Mouse (Mus musculus) limb, embryonic 11.5 days (tissue): ENCODE results near the gene Myh6. TPM values are rescaled to one million over a fixed set of nuclear protein-coding genes. Genes with fewer than 3 reads are reported as not detected.

Experiments
- ATAC-seq: fragments of 200-750 bp; cut with Nextera tagmentation; 2 replicates; pipeline ENCODE4 v1.8.0; 2017; ENCODE audit warnings: low read depth; ENCODE audit not compliant: insufficient number of reproducible peaks, low FRiP score, low TSS enrichment
- DNase-seq: peaks from one replicate; pipeline ENCODE4 v3.0.0-alpha.2; 2015; ENCODE audit warnings: low spot score
- H3K27ac ChIP-seq: fragments of 300-500 bp; sonication (generic); replicated peaks from 2 replicates; pipeline ENCODE4 v1.5.1; 2014; ENCODE audit warnings: low read depth, mild to moderate bottlenecking, low read length
- H3K27me3 ChIP-seq: fragments of 300-500 bp; sonication (generic); 2 replicates; pipeline ENCODE4 v1.6.1; 2014; ENCODE audit warnings: mild to moderate bottlenecking, low read length, mixed read lengths; ENCODE audit not compliant: control insufficient read depth, insufficient read depth
- H3K36me3 ChIP-seq: fragments of 300-500 bp; sonication (generic); 2 replicates; pipeline ENCODE4 v1.6.1; 2014; ENCODE audit warnings: mild to moderate bottlenecking, low read length, moderate library complexity, mixed read lengths; ENCODE audit not compliant: control insufficient read depth, insufficient read depth
- H3K4me1 ChIP-seq: fragments of 300-500 bp; sonication (generic); 2 replicates; pipeline ENCODE4 v1.6.1; 2014; ENCODE audit warnings: low read length, mixed read lengths; ENCODE audit not compliant: control insufficient read depth, insufficient read depth
- H3K4me2 ChIP-seq: fragments of 300-500 bp; sonication (generic); 2 replicates; pipeline ENCODE4 v1.6.1; 2014; ENCODE audit warnings: low read depth, mild to moderate bottlenecking, moderate library complexity; ENCODE audit not compliant: severe bottlenecking
- H3K4me3 ChIP-seq: fragments of 300-500 bp; sonication (generic); 2 replicates; pipeline ENCODE4 v1.5.1; 2014; ENCODE audit warnings: low read depth, low read length
- H3K9ac ChIP-seq: fragments of 300-500 bp; sonication (generic); 2 replicates; pipeline ENCODE4 v1.6.1; 2014; ENCODE audit warnings: mild to moderate bottlenecking, low read length
- H3K9me3 ChIP-seq: fragments of 300-500 bp; sonication (generic); 2 replicates; pipeline ENCODE4 v1.6.1; 2016; ENCODE audit warnings: low read length; ENCODE audit not compliant: control insufficient read depth
- WGBS: fragments of 180-500 bp; shearing (Covaris S2); extraction: QIAGEN DNeasy Blood & Tissue Kit; methylation state at CpG from one replicate; pipeline ENCODE4 v1.1.7; 2014; 5-methylcytosine and 5-hydroxymethylcytosine counted together
- polyA plus RNA-seq: library from polyadenylated mRNA; unstranded; fragments of >200 nt; fragmentation: Nextera tagmentation; extraction: Ambion mirVana; gene quantifications from 2 replicates; pipeline ENCODE4 v1.2.1, GENCODE M21; 2014

Gene Myh6
- 0.77 and 1.7 TPM in 2 replicates for polyA plus RNA-seq

- ATAC-seq, result no peak
- no peaks in the 10 kb centered on the region for H3K36me3 ChIP-seq
- H3K9me3 ChIP-seq, result no peaks in the 10 kb centered on the region
- no peak within 1 kb of the TSS for H3K9ac ChIP-seq
- no peaks in the 10 kb centered on the region for H3K27me3 ChIP-seq
- H3K4me2 ChIP-seq, result no peak within 1 kb of the TSS
- DNase-seq, result no peak
- no peak within 1 kb of the TSS for H3K27ac ChIP-seq
- H3K4me3 ChIP-seq, result no peak within 1 kb of the TSS
- 63% methylated on average over 7 of the region's 7 CpGs for WGBS
- peaks cover 3% of the 10 kb centered on the region; the same call in 1 of the 2 replicates for H3K4me1 ChIP-seq
Observed at GRCm38 (mm10) chr14:54966320-54966977, at the start of gene Myh6. Myh6 (minus strand) TSS chr14:54966927.

- H3K36me3 ChIP-seq, result no peaks in the 10 kb centered on the region
- peak overlapping the region; percentile 36; the same call in 1 of the 2 replicates for H3K27ac ChIP-seq
- H3K27me3 ChIP-seq, result no peaks in the 10 kb centered on the region
- WGBS, result under 1% methylated on average over 17 of the region's 17 CpGs
- peak overlapping the region; percentile 72 for H3K9ac ChIP-seq
- H3K4me1 ChIP-seq, result no peaks in the 10 kb centered on the region
- ATAC-seq (no peak), DNase-seq (no peak)
- H3K9me3 ChIP-seq, result no peaks in the 10 kb centered on the region
- H3K4me3 ChIP-seq, result peak overlapping the region; percentile 80
- H3K4me2 ChIP-seq, result peak overlapping the region; percentile 81
Observed at GRCm38 (mm10) chr14:55015767-55016111, 49.0 kb upstream of the Myh6 start.

GRCm38 (mm10) chr14:55014991-55015766 is 48.5 kb upstream of the Myh6 start, which contains the start of gene Ngdn:
Ngdn (plus strand) TSS chr14:55015454.
- Histone ChIP-seq H3K9ac (peak within 1 kb of the TSS; percentile 81), H3K27ac (peak within 1 kb of the TSS; percentile 74), H3K4me1 (no peaks in the 10 kb centered on the region), H3K4me2 (peak within 1 kb of the TSS; percentile 81), H3K27me3 (no peaks in the 10 kb centered on the region), H3K9me3 (no peaks in the 10 kb centered on the region), H3K4me3 (peak within 1 kb of the TSS; percentile 80), H3K36me3 (no peaks in the 10 kb centered on the region)
- under 1% methylated on average over 36 of the region's 36 CpGs for WGBS
- peak; percentile 96 for ATAC-seq
- peak; percentile 99 for DNase-seq

GRCm38 (mm10) chr14:55014591-55014990 is 47.9 kb upstream of the Myh6 start:
- WGBS, result under 1% methylated on average over 27 of the region's 27 CpGs
- H3K27ac ChIP-seq, result peak overlapping the region; percentile 74
- no peaks in the 10 kb centered on the region for H3K9me3 ChIP-seq
- ATAC-seq (peak; percentile 45), DNase-seq (no peak)
- no peaks in the 10 kb centered on the region for H3K4me1 ChIP-seq
- H3K4me3 ChIP-seq, result peak overlapping the region; percentile 80
- no peaks in the 10 kb centered on the region for H3K36me3 ChIP-seq
- H3K27me3 ChIP-seq, result no peaks in the 10 kb centered on the region
- H3K4me2 ChIP-seq, result peak overlapping the region; percentile 64
- H3K9ac ChIP-seq, result peak overlapping the region; percentile 81

- WGBS, result 62% methylated on average over 4 of the region's 4 CpGs
- Histone ChIP-seq H3K9me3 (no peaks in the 10 kb centered on the region), H3K4me2 (no peak overlapping the region), H3K4me3 (no peak overlapping the region), H3K27me3 (no peaks in the 10 kb centered on the region), H3K9ac (no peak overlapping the region), H3K4me1 (no peaks in the 10 kb centered on the region), H3K27ac (no peak overlapping the region), H3K36me3 (no peaks in the 10 kb centered on the region)
- ATAC-seq, result no peak
- peak; percentile 50 for DNase-seq
Observed at GRCm38 (mm10) chr14:55011116-55011515, 44.4 kb upstream of the Myh6 start.

- H3K36me3 ChIP-seq, result no peaks in the 10 kb centered on the region
- H3K4me3 ChIP-seq, result no peak overlapping the region
- H3K27me3 ChIP-seq, result no peaks in the 10 kb centered on the region
- H3K4me1 ChIP-seq, result no peaks in the 10 kb centered on the region
- no peak overlapping the region for H3K9ac ChIP-seq
- no peaks in the 10 kb centered on the region for H3K9me3 ChIP-seq
- no peak overlapping the region for H3K27ac ChIP-seq
- 87% methylated on average over 8 of the region's 8 CpGs for WGBS
- DNase-seq (no peak), ATAC-seq (no peak)
- H3K4me2 ChIP-seq, result no peak overlapping the region
Observed at GRCm38 (mm10) chr14:55008417-55008816, 41.7 kb upstream of the Myh6 start.

- Histone ChIP-seq H3K4me3 (no peak overlapping the region), H3K27ac (no peak overlapping the region), H3K9ac (no peak overlapping the region), H3K9me3 (no peaks in the 10 kb centered on the region), H3K36me3 (no peaks in the 10 kb centered on the region), H3K27me3 (no peaks in the 10 kb centered on the region), H3K4me1 (no peaks in the 10 kb centered on the region), H3K4me2 (no peak overlapping the region)
- DNase-seq, result no peak
- WGBS, result 87% methylated on average over 9 of the region's 9 CpGs
- no peak for ATAC-seq
Observed at GRCm38 (mm10) chr14:55007120-55007908, 40.6 kb upstream of the Myh6 start.

GRCm38 (mm10) chr14:55006541-55006940 is 39.8 kb upstream of the Myh6 start:
- Histone ChIP-seq H3K36me3 (no peaks in the 10 kb centered on the region), H3K9me3 (no peaks in the 10 kb centered on the region), H3K27ac (no peak overlapping the region), H3K4me2 (no peak overlapping the region), H3K9ac (no peak overlapping the region), H3K4me1 (no peaks in the 10 kb centered on the region), H3K27me3 (no peaks in the 10 kb centered on the region), H3K4me3 (no peak overlapping the region)
- WGBS, result 65% methylated on average over 3 of the region's 3 CpGs
- ATAC-seq, result no peak
- no peak for DNase-seq
